Mouse (Mus musculus) cerebral cortex, adult 2 months (tissue): ENCODE results near the gene Cdh18.

Source experiments
- WGBS: fragments of 180-500 bp; shearing (Covaris S2); methylation state at CpG from one replicate; pipeline ENCODE4 v1.1.7; 2018; 5-methylcytosine and 5-hydroxymethylcytosine counted together

Gene Cdh18

DNA sequence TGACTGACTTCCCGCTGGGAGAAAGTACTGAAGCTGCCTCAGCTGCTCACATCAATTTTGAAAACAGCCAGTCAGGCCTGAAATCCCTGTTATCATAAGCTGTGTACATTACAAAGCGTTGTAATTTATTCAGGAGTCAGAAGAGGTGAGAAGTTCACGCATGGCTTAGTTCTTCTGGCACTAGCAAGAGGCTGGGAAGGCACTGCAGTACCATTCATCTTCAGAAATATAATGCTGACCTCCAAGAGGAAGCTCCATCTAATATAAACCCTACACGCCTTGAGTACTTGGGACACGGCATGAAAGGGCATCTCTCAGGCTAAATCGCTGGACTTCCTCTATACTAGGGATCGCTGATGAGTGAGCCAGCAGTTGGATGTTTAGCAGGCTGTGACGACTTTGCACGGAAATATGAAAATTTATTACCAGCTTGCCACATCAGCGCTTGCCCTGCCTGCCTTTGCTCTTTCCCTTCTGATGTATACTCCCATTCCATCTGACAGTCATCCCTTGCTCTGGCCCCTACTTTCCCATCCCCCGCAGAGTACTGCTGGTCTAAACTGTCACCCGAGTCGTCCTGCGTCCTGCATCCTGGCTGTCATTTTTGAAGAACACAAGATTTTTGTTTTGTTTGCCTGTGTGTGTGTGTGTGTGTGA, 486.9 kb downstream of the Cdh18 start:
- 7% methylated on average over 14 of the region's 14 CpGs for WGBS

DNA sequence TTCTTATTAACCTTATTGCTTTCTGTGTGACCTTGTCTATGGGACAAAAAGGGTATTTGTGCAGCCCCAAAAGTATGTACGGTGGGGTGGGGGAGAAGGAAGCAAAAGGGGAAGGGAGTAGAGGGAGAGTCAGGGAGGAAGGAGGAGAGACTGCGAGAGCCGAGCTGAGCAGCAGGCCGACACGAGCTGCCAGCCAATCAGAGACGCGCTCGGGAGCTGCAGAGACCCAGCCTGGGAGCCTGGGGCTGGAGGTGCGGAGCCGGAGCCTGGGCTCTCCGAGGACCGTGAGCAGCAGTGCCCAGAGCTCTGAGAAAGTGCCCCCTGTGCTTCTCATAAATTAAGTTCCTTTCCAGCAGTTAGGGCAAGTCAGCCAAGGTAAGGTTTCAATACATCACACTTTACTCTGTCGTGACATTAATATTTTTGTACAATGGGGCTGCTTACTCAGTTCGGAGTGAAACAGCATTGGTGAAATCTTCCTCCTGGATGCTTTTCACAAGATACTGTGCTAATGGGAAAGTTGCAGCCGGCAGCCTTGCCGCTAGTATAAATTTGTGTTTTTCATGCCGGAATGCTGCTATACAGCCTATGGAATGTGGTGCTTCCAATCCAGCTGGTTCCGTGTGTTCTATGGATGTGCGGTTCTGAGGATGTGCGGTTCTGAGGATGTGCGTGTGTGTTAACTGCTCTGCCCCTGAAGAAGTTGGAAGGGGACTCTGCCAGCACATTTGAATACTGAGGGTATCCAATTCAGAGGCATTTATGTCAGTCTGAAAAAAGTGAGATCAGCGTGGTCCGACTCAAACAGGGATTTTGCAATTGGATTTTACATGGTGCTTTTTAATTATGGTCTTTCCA, 487.6 kb downstream of the Cdh18 start:
- WGBS: 3% methylated on average over 23 of the region's 23 CpGs

DNA sequence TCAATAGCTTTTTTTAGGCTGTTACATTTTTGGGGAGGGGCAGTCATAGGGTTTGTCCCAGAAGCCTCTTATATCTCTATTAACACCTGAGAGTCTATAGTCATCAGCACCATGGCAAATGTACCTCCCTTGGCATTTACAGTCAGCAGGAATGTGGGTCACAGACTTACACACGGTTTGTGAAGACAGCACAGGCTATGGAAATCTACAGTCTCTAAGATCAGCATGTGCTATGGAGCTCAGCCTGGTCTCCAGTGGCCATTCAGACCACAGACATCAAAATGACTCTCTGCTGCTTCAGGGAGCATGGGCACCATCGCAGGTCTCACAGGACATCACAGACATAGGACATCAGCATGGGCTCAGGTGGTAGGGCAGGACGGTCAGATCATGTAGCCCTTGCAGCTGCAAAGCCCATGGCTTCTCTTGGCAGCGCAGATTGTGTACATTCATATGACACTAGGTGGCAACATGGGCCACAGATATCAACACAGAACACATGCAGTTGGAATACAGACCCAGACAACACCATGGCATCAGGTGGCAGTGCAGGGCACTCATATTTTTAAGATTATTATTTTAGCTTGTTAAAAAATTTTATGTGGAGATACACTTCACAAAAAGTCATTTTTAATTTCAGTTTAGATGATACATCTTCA, 497.4 kb downstream of the Cdh18 start:
- 73% methylated on average over 4 of the region's 4 CpGs for WGBS

DNA sequence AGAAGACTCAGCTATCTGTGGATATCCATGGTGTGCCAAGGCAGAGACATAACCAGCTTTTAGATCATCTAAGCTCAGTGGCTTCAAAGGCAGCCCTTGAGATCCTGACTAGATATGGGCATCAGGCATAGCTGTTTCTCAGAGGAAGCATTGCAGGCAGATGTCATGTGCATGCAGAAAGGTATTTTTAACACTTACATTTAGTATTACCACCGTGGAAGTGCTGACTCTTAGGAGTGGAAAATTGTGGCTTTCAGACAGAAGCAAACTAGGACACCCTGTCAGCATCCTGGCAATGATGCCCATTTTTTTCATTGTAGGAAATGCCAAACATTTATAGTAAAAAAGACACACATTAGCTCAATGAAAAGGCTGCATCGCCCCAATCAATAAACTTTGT, 503.2 kb downstream of the Cdh18 start:
- 47% methylated on average over 2 of the region's 2 CpGs for WGBS

DNA sequence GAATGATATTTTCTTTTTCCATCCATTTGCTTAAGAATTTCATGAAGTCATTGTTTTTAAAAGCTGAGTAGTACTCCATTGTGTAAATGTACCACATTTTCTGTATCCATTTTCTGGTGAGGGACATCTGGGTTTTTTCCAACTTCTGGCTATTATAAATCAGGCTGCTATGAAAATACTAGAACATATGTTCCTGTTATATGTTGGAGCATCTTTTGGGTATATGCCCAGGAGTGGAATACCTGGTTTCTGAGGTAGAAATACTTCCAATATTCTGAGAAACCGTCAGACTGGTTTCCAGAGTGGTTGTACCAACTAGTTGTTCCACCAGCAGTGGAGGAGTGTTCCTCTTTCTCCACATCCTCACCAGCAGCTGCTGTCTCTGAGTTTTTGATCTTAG, 536.5 kb downstream of the Cdh18 start:
- WGBS: 69% methylated on average over 1 of the region's 1 CpGs

DNA sequence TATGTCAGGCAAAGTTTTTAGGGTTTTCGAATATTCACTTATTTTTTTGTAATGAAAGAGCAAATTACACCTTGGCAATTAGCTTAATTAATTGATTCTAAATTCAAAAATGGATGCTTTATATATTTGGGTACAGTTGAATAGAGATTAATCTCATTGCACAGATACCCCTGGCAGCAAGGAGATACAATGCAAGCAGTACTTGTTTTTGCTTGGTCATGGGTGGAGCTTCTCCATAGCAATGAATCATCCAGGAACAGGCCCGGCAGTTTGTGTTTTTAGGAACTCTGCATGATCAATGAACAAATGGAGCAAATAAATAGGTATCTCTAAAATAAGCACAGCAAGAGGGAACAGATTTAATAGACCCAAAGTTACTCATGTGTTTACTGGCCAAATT, 538.7 kb downstream of the Cdh18 start:
- WGBS: 73% methylated on average over 2 of the region's 2 CpGs

DNA sequence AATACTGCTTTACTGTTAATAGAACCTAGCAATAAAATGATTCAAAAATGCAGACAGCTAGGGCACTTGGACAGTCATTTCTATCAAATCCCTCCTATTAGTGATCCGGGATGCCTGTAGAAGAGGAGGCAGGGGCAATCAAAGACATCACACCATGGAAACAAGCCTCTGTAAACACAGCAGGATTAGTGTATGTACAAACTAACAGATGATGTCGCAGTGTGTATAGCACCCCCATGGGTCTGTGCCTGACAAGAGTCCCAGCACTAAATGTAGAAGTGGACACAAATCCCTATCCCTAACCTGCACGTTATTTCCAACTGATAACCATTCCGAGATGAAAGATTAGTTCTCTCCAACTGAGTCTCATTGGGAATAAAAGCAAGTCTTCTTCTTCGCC, 547.8 kb downstream of the Cdh18 start:
- 88% methylated on average over 5 of the region's 5 CpGs for WGBS

DNA sequence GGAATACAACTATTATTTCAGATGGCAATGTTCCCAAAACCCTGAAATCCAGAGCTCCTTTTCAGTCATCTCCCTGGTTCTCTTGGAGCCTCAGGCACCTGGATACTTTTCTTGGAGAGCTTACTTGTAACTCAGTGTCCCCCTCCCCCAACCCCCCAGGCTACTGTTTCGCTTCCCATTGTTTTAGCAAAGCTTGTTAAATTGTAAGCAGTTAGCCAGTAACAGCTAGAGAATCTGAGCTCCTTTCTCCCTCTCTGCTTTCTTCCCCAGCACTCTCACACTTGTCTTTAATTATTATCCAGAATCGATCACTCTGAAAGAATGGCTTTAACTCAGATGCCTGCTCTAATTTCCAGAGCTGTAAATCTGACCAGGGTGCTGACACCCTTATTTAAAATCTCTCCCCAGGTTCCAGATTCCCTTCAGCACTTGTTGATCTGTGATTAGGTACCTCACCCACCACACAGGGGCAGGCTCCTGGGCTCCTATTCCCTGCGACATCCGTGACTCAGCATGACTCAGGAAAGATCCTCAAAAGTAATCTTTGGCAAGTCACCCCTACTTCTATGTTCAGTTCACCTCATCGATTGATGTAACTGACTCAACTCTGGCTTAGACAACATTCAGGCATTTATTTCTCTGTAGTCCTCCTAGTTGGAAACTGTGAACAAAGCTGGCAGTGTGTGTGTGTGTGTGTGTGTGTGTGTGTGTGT, 556.0 kb downstream of the Cdh18 start:
- 48% methylated on average over 5 of the region's 5 CpGs for WGBS

DNA sequence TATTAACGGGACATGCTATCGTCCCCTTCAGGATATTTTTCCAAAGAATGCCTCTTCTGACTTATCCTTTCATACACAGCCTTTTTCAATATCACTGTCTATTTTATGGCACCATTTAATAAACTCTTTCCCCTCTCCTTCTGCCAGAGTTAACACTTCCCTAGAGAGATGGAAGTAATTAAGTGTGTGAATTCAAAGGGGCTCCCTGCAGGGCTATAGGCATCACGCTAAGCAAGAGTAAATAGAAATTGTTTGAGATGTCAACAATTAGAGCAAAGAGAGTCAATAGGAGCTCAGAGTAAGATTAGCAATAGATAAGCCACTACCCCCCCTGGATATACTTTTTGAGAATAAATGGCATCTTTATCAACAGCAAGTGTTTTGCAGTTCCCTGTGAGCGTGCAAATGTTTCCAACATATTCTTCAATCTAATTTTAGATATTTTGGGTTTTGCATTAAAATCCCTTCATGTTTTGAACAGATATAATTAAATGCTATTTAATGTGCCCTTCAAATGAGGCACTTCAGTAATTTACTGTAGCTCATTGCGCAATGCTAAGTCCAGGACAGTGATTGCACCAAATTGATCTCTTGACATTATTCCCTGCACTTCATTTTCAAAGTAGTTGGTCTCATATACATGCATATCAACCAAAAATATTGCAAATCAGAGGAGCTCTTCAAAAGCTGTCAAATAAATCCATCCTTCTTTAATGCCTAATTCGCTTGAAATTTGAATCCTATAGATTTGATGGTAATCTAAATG, 586.3 kb downstream of the Cdh18 start:
- 66% methylated on average over 6 of the region's 6 CpGs for WGBS

DNA sequence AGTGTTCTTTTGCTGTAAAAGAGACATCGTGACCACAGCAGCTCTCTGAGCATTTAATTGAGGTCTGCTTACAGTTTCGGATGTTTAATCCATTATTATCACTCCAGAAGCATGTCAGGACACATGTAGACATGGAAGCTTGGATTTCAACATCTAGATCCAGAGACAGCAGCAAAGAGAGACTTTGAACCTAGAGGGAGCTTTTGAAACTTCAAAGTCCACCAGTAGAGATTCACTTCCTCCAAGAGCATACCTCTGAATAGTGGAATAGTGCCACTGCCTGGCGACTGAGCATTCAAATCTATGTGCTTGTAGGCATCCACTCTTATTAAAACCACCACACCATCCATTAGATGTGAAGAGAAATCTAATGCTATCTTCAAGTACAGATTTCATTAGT, 588.1 kb downstream of the Cdh18 start:
- WGBS: 84% methylated on average over 3 of the region's 3 CpGs

DNA sequence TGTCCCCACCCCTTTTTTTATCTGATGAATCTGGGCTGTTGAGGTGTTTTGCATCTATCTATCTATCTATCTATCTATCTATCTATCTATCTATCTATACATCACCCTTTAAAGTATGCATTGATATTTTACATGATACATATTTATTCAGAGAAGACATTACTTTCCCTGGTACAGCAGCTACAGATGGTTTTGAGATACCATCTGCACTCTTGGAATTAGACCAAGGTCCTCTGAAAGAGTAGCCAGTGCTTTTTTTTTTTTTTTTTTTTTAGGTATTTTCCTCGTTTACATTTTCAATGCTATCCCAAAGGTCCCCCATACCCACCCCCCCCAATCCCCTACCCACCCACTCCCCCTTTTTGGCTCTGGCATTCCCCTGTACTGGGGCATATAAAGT, 594.1 kb downstream of the Cdh18 start:
- 10% methylated on average over 1 of the region's 1 CpGs for WGBS

DNA sequence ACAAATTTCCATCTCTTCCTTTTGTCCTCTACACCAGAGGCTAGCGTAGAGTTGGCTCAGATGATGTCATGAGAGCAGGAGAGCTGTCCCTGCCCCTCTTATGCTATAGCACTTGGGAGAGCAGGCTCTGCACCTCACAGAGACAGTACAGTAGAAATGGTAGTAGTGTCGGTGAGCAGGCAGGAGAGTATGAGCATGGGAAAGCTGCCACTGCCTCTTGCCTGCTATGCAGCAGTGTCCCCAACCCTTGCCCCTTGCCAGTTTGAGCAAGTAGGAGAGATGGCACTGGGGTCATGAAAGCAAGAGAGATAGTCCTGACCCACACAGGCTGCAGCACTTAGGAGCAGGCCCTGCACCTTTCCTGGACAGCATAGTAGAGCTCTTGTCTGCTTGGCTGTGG, 607.1 kb downstream of the Cdh18 start:
- 85% methylated on average over 2 of the region's 2 CpGs for WGBS

DNA sequence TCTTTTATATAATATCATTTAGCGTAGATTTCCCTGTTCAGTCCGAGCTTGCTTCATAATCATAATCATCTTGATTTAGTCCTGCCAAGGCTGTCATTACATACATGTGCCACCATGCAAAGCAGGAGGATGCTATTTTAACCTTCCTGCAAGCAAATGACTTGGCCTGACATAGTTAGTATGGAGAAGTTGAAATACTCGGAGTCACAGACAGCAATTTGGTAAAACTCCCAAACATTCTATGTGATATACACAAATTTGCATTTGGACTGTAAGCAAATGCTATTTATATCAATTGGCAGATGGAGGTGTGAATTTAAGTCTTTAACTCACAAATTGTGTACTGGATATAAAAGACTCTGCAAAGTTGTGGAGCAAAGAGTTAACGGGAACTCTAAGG, 616.0 kb downstream of the Cdh18 start:
- 57% methylated on average over 4 of the region's 4 CpGs for WGBS

DNA sequence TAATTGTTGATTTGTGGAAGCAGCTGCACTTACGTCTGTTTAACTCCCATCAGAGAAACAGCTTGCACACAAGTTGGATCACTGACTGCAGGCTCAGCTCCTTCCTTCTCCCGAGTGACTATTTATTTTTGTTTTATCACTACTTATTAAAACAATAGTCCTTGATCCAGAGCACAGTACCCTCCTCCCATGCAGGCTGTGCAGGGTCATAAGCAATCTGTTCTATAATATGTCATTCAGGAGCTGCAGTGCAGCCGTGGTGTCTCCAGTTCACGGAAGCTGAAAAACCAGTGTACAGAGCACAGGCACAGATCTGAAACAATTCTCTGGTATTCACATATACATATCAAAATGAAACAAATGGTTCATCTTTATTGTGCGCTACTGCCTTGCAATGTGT, 625.8 kb downstream of the Cdh18 start:
- 74% methylated on average over 5 of the region's 5 CpGs for WGBS

DNA sequence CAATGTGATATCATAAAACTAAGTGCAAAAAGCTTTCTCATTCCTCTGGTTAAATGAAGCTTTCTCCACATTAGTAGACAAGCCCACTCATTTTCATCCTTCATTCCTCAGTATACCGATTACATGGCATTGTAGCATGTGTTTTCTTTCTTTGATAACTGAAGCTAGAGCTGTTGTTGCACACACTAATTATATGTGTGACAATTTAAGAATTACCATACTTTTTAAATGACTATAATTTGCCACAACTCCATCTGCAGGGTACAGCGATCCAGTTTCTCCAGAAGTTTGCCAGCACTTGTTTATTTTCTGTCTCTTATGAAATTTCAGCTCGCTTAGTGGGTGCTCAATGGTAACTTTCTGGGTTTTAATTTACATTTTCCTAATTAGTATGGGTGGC, 663.2 kb downstream of the Cdh18 start:
- WGBS: 45% methylated on average over 3 of the region's 3 CpGs

DNA sequence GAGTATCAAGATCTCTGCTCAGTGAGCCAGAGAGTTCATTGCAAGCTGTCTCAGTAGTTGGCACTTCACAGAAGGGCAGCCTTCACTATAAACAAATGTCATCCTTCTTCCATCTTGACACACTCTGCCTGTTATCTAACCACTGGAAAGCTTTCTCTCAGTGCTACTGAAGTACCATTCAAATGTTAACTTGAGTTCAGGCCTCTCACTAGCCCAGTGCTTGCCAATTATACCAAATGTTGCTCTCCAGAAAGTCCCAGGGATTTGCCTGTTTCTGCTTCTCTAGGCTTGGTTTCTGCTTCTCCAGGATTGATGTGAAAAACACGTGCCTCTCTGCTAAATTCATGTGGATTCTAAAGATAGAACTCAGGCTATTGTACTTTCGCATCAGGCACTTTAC, 681.8 kb downstream of the Cdh18 start:
- 45% methylated on average over 2 of the region's 2 CpGs for WGBS

DNA sequence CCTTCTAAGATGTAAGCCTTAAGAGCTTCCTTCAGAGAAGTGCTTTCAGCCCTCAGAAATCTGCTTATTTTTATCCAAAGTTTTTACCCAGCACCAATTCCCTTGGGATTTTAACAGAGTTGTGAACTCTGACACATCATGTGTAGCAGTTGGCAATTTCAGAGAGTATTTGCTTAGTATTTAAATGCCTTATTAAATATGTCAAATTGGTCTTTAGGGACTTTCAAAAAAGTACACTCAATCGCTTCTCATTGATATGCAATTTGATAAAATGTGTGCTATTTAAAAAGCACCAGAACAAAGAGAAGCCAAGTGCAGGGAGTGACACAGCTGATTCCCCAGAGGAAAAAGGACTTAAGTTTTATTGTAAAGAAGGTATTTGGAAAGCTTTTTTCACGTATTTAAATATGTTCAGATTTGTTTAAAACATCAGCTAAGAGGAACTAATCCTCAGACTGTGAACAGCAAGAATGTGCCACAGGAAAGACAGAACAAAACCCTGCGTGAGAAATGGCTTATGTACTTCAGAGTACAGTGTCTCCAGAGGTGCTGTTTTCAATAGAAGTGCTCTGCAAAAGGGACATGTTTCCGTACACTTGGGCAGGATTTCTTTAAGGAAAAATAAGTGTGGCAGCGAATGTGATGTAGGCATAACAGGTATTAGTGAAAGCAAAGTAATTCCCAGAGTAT, 709.1 kb downstream of the Cdh18 start:
- 60% methylated on average over 5 of the region's 5 CpGs for WGBS

DNA sequence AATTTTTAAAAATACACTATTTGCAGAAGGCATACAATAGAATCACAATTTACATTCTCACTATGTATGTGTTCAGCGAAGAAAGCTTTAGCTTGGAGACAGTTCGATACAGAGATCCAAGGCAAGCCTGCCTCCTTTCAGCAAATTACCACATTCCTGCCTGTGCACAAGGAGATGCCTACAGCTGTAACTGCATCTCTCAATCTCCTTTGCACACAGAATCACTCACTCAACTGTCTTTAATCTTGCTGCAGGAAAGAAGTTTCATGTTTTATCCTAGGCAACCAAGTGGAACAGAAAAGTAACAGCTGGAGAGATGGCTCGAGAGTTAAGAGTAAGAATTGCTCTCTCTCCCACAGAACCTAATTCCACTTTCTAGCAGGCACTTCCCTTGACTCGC, 729.6 kb downstream of the Cdh18 start:
- 68% methylated on average over 4 of the region's 4 CpGs for WGBS

DNA sequence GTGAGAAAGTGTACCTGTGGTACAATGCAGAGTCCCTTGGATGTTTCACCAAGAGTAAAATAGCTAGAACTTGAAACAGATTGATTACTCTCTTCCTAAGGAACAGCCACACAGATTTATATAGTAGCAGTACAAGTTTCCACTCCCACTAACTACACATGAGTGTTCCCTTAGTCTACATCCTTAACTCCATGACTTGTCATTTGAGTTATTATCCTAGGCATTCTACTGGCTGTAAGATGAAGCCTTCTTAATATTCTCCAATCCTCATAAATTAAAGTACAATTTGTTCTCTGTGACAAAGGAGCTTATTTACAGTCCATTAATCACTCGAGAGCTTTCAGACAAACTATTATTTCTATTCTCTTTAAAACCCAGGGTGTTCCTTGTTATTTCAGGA, 756.2 kb downstream of the Cdh18 start:
- WGBS: 67% methylated on average over 1 of the region's 1 CpGs

DNA sequence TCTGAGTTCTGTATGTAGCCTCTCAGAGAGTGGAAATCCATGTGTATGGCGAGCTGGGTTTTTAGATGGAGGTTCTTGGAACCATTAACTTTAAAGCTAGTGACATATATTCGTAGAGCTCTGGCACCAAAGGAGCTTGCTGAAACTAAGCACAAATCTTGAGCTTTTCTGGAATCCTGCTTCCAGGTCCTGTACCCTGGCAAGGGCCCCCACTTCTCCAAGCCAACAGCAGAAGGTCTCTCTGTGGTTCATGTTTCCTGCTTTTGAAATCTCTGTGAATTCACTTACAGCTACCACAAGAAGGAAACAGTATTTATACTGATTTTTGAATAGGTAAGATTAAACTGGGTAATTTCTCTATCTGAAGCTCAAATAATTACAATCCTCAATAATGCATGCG, 767.9 kb downstream of the Cdh18 start:
- 86% methylated on average over 3 of the region's 3 CpGs for WGBS

DNA sequence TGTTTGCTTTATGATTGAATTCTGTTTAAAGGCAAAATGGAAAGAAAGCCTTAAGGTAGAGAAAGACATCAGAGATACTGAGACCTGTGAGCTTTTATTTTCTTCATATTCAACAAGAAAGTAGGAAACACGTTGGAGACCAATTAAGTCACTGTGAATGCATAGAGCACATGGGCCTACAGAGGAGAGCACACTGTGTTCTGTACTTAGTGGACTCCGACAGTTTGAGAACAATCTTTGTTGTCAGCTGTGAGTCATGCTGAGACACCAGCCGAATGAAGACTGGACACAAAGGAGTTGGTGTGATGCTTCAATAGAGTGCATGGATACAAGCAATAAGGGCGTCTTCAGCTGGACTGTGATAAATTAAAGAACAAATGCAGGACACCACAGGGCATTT, 791.5 kb downstream of the Cdh18 start:
- no CpG with 5 or more reads among the region's 4 CpGs for WGBS
